Mouse (Mus musculus) kidney, adult 18-20 months (tissue): ENCODE measurements around the gene Olfm1.

Source experiments
- DNase-seq: peaks from one replicate; pipeline ENCODE4 v3.0.0; 2021

Gene Olfm1

GRCm38 (mm10) chr2:28204677-28205466 lies 12.1 kb downstream of the Olfm1 start:
- DNase-seq = no peak

GRCm38 (mm10) chr2:28205467-28205805 lies 12.6 kb downstream of the Olfm1 start:
- DNase-seq = peak; percentile 82

- peak; percentile 16 for DNase-seq
Observed at GRCm38 (mm10) chr2:28205870-28206421, 13.2 kb downstream of the Olfm1 start.

- DNase-seq = no peak
Observed at GRCm38 (mm10) chr2:28206472-28206871, 13.7 kb downstream of the Olfm1 start.

- DNase-seq = no peak
Observed at GRCm38 (mm10) chr2:28207200-28207750, 14.5 kb downstream of the Olfm1 start.

- no peak for DNase-seq
Observed at GRCm38 (mm10) chr2:28208130-28208745, 15.4 kb downstream of the Olfm1 start.

GRCm38 (mm10) chr2:28209211-28209610 lies 16.4 kb downstream of the Olfm1 start:
- no peak for DNase-seq

- no peak for DNase-seq
Observed at GRCm38 (mm10) chr2:28209653-28210052, 16.9 kb downstream of the Olfm1 start.

- peak; percentile 5 for DNase-seq
Observed at GRCm38 (mm10) chr2:28210273-28210672, 17.5 kb downstream of the Olfm1 start.

GRCm38 (mm10) chr2:28211531-28212281 lies 18.9 kb downstream of the Olfm1 start:
- peak; percentile 5 for DNase-seq

GRCm38 (mm10) chr2:28212911-28213310 lies 20.1 kb downstream of the Olfm1 start:
- no peak for DNase-seq

- DNase-seq = no peak
Observed at GRCm38 (mm10) chr2:28216211-28216775, 23.5 kb downstream of the Olfm1 start.

- no peak for DNase-seq
Observed at GRCm38 (mm10) chr2:28217783-28218182, 25.0 kb downstream of the Olfm1 start.

GRCm38 (mm10) chr2:28218651-28219356 lies 26.0 kb downstream of the Olfm1 start:
- DNase-seq = no peak

GRCm38 (mm10) chr2:28219625-28220024 lies 26.8 kb downstream of the Olfm1 start:
- DNase-seq = no peak

- no peak for DNase-seq
Observed at GRCm38 (mm10) chr2:28221803-28222202, 29.0 kb downstream of the Olfm1 start.

- no peak for DNase-seq
Observed at GRCm38 (mm10) chr2:28224819-28225218, 32.0 kb downstream of the Olfm1 start.

- DNase-seq = no peak
Observed at GRCm38 (mm10) chr2:28225906-28226305, 33.1 kb downstream of the Olfm1 start.

- no peak for DNase-seq
Observed at GRCm38 (mm10) chr2:28226971-28227370, 34.2 kb downstream of the Olfm1 start.

- no peak for DNase-seq
Observed at GRCm38 (mm10) chr2:28227589-28228191, 34.9 kb downstream of the Olfm1 start.

- DNase-seq = no peak
Observed at GRCm38 (mm10) chr2:28228364-28228763, 35.6 kb downstream of the Olfm1 start.

GRCm38 (mm10) chr2:28235129-28235528 lies 42.3 kb downstream of the Olfm1 start:
- no peak for DNase-seq
